Mouse (Mus musculus): ENCODE results near the gene Ptprn2. TPM values are rescaled to one million over a fixed set of nuclear protein-coding genes. Genes with fewer than 3 reads are reported as not detected.

Gene Ptprn2
- polyA plus RNA-seq, 1 experiment, result 0.37 TPM

- Histone ChIP-seq H3K36me3 (ENCODE audit: control insufficient read depth, insufficient read depth, low read length, poor library complexity, severe bottlenecking) (no peaks in the 10 kb centered on the region), H3K9ac (ENCODE audit: low read depth, poor library complexity, severe bottlenecking) (no peak overlapping the region), H3K27ac (ENCODE audit: insufficient read depth, low read length) (no peak overlapping the region), H3K4me1 (ENCODE audit: control insufficient read depth, insufficient read depth, low read length) (no peaks in the 10 kb centered on the region), H3K9me3 (replicated peaks; ENCODE audit: control insufficient read depth, insufficient read depth, low read length, poor library complexity, severe bottlenecking) (no peaks in the 10 kb centered on the region), H3K27me3 (ENCODE audit: control insufficient read depth, insufficient read depth, low read length, poor library complexity, severe bottlenecking) (no peaks in the 10 kb centered on the region), H3K4me3 (ENCODE audit: low read depth, low read length) (no peak overlapping the region)
- TF ChIP-seq CTCF (IDR thresholded peaks at IDR 0.05; ENCODE audit: low read depth, low read length) (no peak), EP300 (IDR thresholded peaks at IDR 0.05; ENCODE audit: insufficient read depth, low read depth, low read length) (no peak), POLR2A (IDR thresholded peaks at IDR 0.05; ENCODE audit: insufficient read depth, low read length) (no peak)
Observed at GRCm38 (mm10) chr12:116711133-116711532, 225.6 kb downstream of the Ptprn2 start.

DNA sequence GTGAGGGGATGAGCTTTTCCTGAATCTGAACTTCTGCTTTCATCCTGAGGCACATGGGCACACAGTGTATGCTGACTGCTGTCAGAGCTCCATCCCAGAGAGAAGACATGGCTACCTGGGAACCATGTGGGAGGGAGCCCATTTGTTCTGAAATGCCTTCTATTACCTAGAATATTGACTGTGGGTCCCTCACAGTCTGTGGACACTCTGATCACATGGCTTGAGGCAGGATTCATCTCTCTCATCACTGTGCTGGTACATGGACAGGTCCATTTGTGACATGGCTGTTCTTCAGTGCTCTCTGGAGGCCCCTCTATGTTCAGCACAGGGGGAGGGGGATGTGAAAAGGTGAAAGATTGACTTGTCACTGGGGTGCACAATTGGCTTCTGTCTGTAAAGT lies 227.6 kb downstream of the Ptprn2 start:
- TF ChIP-seq CTCF (IDR thresholded peaks at IDR 0.05; ENCODE audit: low read depth, low read length) (no peak), POLR2A (IDR thresholded peaks at IDR 0.05; ENCODE audit: insufficient read depth, low read length) (no peak), EP300 (IDR thresholded peaks at IDR 0.05; ENCODE audit: insufficient read depth, low read depth, low read length) (no peak)
- H3K9ac ChIP-seq (ENCODE audit: low read depth, poor library complexity, severe bottlenecking), result no peak overlapping the region

GRCm38 (mm10) chr12:116721062-116721461 lies 235.5 kb downstream of the Ptprn2 start:
- Histone ChIP-seq H3K9me3 (replicated peaks; ENCODE audit: control insufficient read depth, insufficient read depth, low read length, poor library complexity, severe bottlenecking) (no peaks in the 10 kb centered on the region), H3K4me1 (ENCODE audit: control insufficient read depth, insufficient read depth, low read length) (no peaks in the 10 kb centered on the region), H3K9ac (ENCODE audit: low read depth, poor library complexity, severe bottlenecking) (no peak overlapping the region), H3K36me3 (ENCODE audit: control insufficient read depth, insufficient read depth, low read length, poor library complexity, severe bottlenecking) (no peaks in the 10 kb centered on the region), H3K27ac (ENCODE audit: insufficient read depth, low read length) (no peak overlapping the region), H3K4me3 (ENCODE audit: low read depth, low read length) (no peak overlapping the region), H3K27me3 (ENCODE audit: control insufficient read depth, insufficient read depth, low read length, poor library complexity, severe bottlenecking) (no peaks in the 10 kb centered on the region)
- TF ChIP-seq CTCF (IDR thresholded peaks at IDR 0.05; ENCODE audit: low read depth, low read length) (no peak), EP300 (IDR thresholded peaks at IDR 0.05; ENCODE audit: insufficient read depth, low read depth, low read length) (no peak), POLR2A (IDR thresholded peaks at IDR 0.05; ENCODE audit: insufficient read depth, low read length) (no peak)

More for the DNA sequence above, 227.6 kb downstream of the Ptprn2 start:
- no peak overlapping the region for H3K27ac ChIP-seq (ENCODE audit: insufficient read depth, low read length)
- no peaks in the 10 kb centered on the region for H3K4me1 ChIP-seq (ENCODE audit: control insufficient read depth, insufficient read depth, low read length)
- no peaks in the 10 kb centered on the region for H3K27me3 ChIP-seq (ENCODE audit: control insufficient read depth, insufficient read depth, low read length, poor library complexity, severe bottlenecking)
- H3K4me3 ChIP-seq (ENCODE audit: low read depth, low read length), result no peak overlapping the region
- no peaks in the 10 kb centered on the region for H3K9me3 ChIP-seq (replicated peaks; ENCODE audit: control insufficient read depth, insufficient read depth, low read length, poor library complexity, severe bottlenecking)
- no peaks in the 10 kb centered on the region for H3K36me3 ChIP-seq (ENCODE audit: control insufficient read depth, insufficient read depth, low read length, poor library complexity, severe bottlenecking)

DNA sequence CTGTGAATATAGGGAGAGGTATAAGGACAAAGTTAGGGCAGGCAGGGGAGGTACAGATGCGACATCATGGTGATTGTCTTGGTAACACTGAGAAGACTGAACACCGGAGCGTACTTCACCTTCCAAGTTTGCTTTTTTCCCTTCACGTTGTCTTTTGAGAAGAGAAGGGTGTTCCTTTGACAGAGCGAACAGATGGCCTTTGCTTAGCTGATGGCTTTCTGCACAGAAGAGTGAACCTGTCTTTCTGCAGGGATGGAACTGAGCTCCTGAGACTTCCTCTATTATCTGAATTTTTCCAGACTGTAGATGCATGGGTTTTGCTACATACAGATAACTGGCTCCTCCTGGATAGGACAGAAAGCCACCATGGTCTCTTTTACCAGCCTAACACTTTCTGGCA lies 254.6 kb downstream of the Ptprn2 start:
- Histone ChIP-seq H3K27ac (ENCODE audit: insufficient read depth, low read length) (no peak overlapping the region), H3K36me3 (ENCODE audit: control insufficient read depth, insufficient read depth, low read length, poor library complexity, severe bottlenecking) (no peaks in the 10 kb centered on the region), H3K4me1 (ENCODE audit: control insufficient read depth, insufficient read depth, low read length) (no peaks in the 10 kb centered on the region), H3K27me3 (ENCODE audit: control insufficient read depth, insufficient read depth, low read length, poor library complexity, severe bottlenecking) (no peaks in the 10 kb centered on the region), H3K4me3 (ENCODE audit: low read depth, low read length) (no peak overlapping the region), H3K9me3 (replicated peaks; ENCODE audit: control insufficient read depth, insufficient read depth, low read length, poor library complexity, severe bottlenecking) (no peaks in the 10 kb centered on the region), H3K9ac (ENCODE audit: low read depth, poor library complexity, severe bottlenecking) (no peak overlapping the region)
- no peak for TF ChIP-seq POLR2A (IDR thresholded peaks at IDR 0.05; ENCODE audit: insufficient read depth, low read length)
- TF ChIP-seq EP300 (IDR thresholded peaks at IDR 0.05; ENCODE audit: insufficient read depth, low read depth, low read length), result no peak
- TF ChIP-seq CTCF (IDR thresholded peaks at IDR 0.05; ENCODE audit: low read depth, low read length), result no peak

GRCm38 (mm10) chr12:116741300-116741699 lies 255.8 kb downstream of the Ptprn2 start:
- H3K4me1 ChIP-seq (ENCODE audit: control insufficient read depth, insufficient read depth, low read length), result no peaks in the 10 kb centered on the region
- no peak for TF ChIP-seq POLR2A (IDR thresholded peaks at IDR 0.05; ENCODE audit: insufficient read depth, low read length)
- TF ChIP-seq EP300 (IDR thresholded peaks at IDR 0.05; ENCODE audit: insufficient read depth, low read depth, low read length), result no peak
- no peak for TF ChIP-seq CTCF (IDR thresholded peaks at IDR 0.05; ENCODE audit: low read depth, low read length)
- H3K27me3 ChIP-seq (ENCODE audit: control insufficient read depth, insufficient read depth, low read length, poor library complexity, severe bottlenecking), result no peaks in the 10 kb centered on the region
- no peaks in the 10 kb centered on the region for H3K9me3 ChIP-seq (replicated peaks; ENCODE audit: control insufficient read depth, insufficient read depth, low read length, poor library complexity, severe bottlenecking)
- H3K4me3 ChIP-seq (ENCODE audit: low read depth, low read length), result no peak overlapping the region
- H3K27ac ChIP-seq (ENCODE audit: insufficient read depth, low read length), result no peak overlapping the region
- H3K9ac ChIP-seq (ENCODE audit: low read depth, poor library complexity, severe bottlenecking), result no peak overlapping the region
- H3K36me3 ChIP-seq (ENCODE audit: control insufficient read depth, insufficient read depth, low read length, poor library complexity, severe bottlenecking), result no peaks in the 10 kb centered on the region

GRCm38 (mm10) chr12:116746401-116746800 lies 260.9 kb downstream of the Ptprn2 start:
- H3K4me3 ChIP-seq (ENCODE audit: low read depth, low read length), result no peak overlapping the region
- TF ChIP-seq POLR2A (IDR thresholded peaks at IDR 0.05; ENCODE audit: insufficient read depth, low read length) (no peak), CTCF (IDR thresholded peaks at IDR 0.05; ENCODE audit: low read depth, low read length) (no peak), EP300 (IDR thresholded peaks at IDR 0.05; ENCODE audit: insufficient read depth, low read depth, low read length) (no peak)
- no peaks in the 10 kb centered on the region for H3K4me1 ChIP-seq (ENCODE audit: control insufficient read depth, insufficient read depth, low read length)
- H3K9ac ChIP-seq (ENCODE audit: low read depth, poor library complexity, severe bottlenecking), result no peak overlapping the region
- H3K27me3 ChIP-seq (ENCODE audit: control insufficient read depth, insufficient read depth, low read length, poor library complexity, severe bottlenecking), result no peaks in the 10 kb centered on the region
- no peaks in the 10 kb centered on the region for H3K36me3 ChIP-seq (ENCODE audit: control insufficient read depth, insufficient read depth, low read length, poor library complexity, severe bottlenecking)
- no peaks in the 10 kb centered on the region for H3K9me3 ChIP-seq (replicated peaks; ENCODE audit: control insufficient read depth, insufficient read depth, low read length, poor library complexity, severe bottlenecking)
- no peak overlapping the region for H3K27ac ChIP-seq (ENCODE audit: insufficient read depth, low read length)

All from ES-Bruce4 (cell line).